In the genomic region with DNA sequence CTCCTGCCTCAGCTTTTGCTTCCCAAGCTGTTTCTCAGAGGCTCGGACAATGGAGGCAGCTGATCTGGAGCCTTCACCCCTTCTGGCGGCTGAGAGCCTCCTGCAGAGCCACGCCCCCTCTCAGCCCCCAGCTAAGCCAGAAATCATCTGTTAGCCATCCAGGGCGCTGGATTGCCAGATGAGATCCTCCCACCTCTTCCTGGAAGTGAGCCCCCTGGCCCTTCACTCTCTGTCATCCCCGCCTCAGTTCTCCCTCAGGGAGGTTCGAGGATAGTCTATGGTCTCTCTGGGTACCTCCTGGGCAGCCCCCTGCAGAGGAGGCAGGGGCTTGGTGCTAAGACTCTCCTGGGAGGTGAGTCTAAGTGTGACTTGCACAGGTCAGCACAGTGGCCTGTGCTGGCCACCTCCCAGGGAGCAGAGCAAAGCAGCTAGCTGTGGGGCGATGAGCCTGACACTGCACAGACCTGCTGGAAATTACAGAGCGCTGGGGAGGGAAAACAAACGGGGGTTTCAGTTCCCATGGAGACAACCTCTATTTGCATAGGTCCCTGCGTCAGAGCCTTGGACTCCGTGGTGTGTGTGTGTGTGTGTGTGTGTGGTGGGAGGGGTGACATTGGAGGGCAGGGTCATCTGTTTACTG, we compare ENCODE assay signal across 8 mouse cellular contexts. TPM values are rescaled to one million over a fixed set of nuclear protein-coding genes. Genes with fewer than 3 reads are reported as not detected.
A peak's percentile ranks its signal among the peaks of the same experiment; 100 is the strongest.
DNase-seq lines count a peak whose midpoint lies in the region; ATAC-seq lines count a peak whose summit lies in the region.

No protein-coding gene starts in this region.

- H3K4me2 ChIP-seq in embryonic facial prominence, embryonic 12.5 days (replicated peaks), result peak overlapping the region; percentile 42
- peak overlapping the region; percentile 58 for H3K4me2 ChIP-seq in heart, embryonic 15.5 days
- H3K4me2 ChIP-seq in liver, embryonic 11.5 days, result peak overlapping the region; percentile 49

- no peaks in the 10 kb centered on the region for H3K9me3 ChIP-seq in embryonic facial prominence, embryonic 12.5 days
- H3K9me3 ChIP-seq in heart, embryonic 15.5 days (replicated peaks), result no peaks in the 10 kb centered on the region
- no peaks in the 10 kb centered on the region for H3K9me3 ChIP-seq in liver, embryonic 11.5 days (ENCODE audit: control insufficient read depth, low read length)

- peak overlapping the region; percentile 18 for H3K4me3 ChIP-seq in embryonic facial prominence, embryonic 12.5 days
- H3K4me3 ChIP-seq in heart, embryonic 15.5 days, result peak overlapping the region; percentile 28
- no peak overlapping the region for H3K4me3 ChIP-seq in liver, embryonic 11.5 days (ENCODE audit: low read depth, low read length)

- H3K9ac ChIP-seq in embryonic facial prominence, embryonic 12.5 days, result peak overlapping the region; percentile 39; the same call in 1 of the 2 replicates
- H3K9ac ChIP-seq in heart, embryonic 15.5 days, result peak overlapping the region; percentile 12
- H3K9ac ChIP-seq in liver, embryonic 11.5 days (ENCODE audit: low read depth, low read length), result no peak overlapping the region

- 1% methylated on average over 11 of the region's 11 CpGs for WGBS in embryonic facial prominence, embryonic 12.5 days
- whole genome bisulfite sequencing in heart, embryonic 15.5 days, result 5% methylated on average over 11 of the region's 11 CpGs
- 7% methylated on average over 11 of the region's 11 CpGs for WGBS in liver, embryonic 11.5 days

- H3K27ac ChIP-seq in embryonic facial prominence, embryonic 12.5 days, result peak overlapping the region; percentile 92
- peak overlapping the region; percentile 69 for H3K27ac ChIP-seq in heart, embryonic 15.5 days
- H3K27ac ChIP-seq in liver, embryonic 11.5 days (ENCODE audit: low read depth, low read length), result peak overlapping the region; percentile 53; the same call in 1 of the 2 replicates

- peaks cover 59% of the 10 kb centered on the region for H3K4me1 ChIP-seq in embryonic facial prominence, embryonic 12.5 days
- H3K4me1 ChIP-seq in heart, embryonic 15.5 days (replicated peaks), result peaks cover 57% of the 10 kb centered on the region
- H3K4me1 ChIP-seq in liver, embryonic 11.5 days (replicated peaks; ENCODE audit: control insufficient read depth, insufficient read depth, low read length), result peaks cover 31% of the 10 kb centered on the region

- peak; percentile 42; the same call in 1 of the 2 replicates for ATAC-seq in embryonic facial prominence, embryonic 12.5 days (ENCODE audit: insufficient number of reproducible peaks, insufficient read depth, low FRiP score, low TSS enrichment)
- ATAC-seq in heart, embryonic 15.5 days (replicated peaks; ENCODE audit: insufficient number of reproducible peaks, insufficient read depth, low FRiP score, low read depth), result peak; percentile 71
- ATAC-seq in liver, embryonic 11.5 days (replicated peaks; ENCODE audit: low FRiP score), result peak; percentile 46; the same call in 1 of the 2 replicates
- peak; percentile 50 for ATAC-seq in neutrophil, adult 5-6 weeks (ENCODE audit: extremely low read depth, insufficient number of reproducible peaks, low FRiP score, poor library complexity, severe bottlenecking)

- no peaks in the 10 kb centered on the region for H3K27me3 ChIP-seq in embryonic facial prominence, embryonic 12.5 days
- H3K27me3 ChIP-seq in heart, embryonic 15.5 days, result no peaks in the 10 kb centered on the region
- peaks cover 10% of the 10 kb centered on the region for H3K27me3 ChIP-seq in liver, embryonic 11.5 days (replicated peaks; ENCODE audit: control insufficient read depth, insufficient read depth, low read length)

- peak; percentile 55 for DNase-seq in kidney, postnatal 14 days
- no peak for DNase-seq in kidney, postnatal 36 days
- no peak for DNase-seq in liver, embryonic 11.5 days (ENCODE audit: low spot score)
- DNase-seq in cerebellum, postnatal 14 days, result no peak
- no peak for DNase-seq in adrenal gland, adult 2 months

- H3K36me3 ChIP-seq in embryonic facial prominence, embryonic 12.5 days, result no peaks in the 10 kb centered on the region
- no peaks in the 10 kb centered on the region for H3K36me3 ChIP-seq in heart, embryonic 15.5 days
- no peaks in the 10 kb centered on the region for H3K36me3 ChIP-seq in liver, embryonic 11.5 days (ENCODE audit: control insufficient read depth, insufficient read depth, low read length)

RNA-seq across cellular contexts. Expression of a gene that starts 22.7 kb away (rescaled TPM):
- polyA plus RNA-seq in embryonic facial prominence, embryonic 12.5 days (2016; fragmentation: Nextera tagmentation; extraction: Ambion mirVana), result 0.81 TPM in 2 replicates
- polyA plus RNA-seq in heart, embryonic 15.5 days (2015; fragmentation: Nextera tagmentation; extraction: Ambion mirVana), result 0.34 and 0.67 TPM in 2 replicates
- 0.36 and 0.58 TPM in 2 replicates for polyA plus RNA-seq in liver, embryonic 11.5 days (2014; fragmentation: Nextera tagmentation; extraction: Ambion mirVana)
- 172 and 173 TPM in 2 replicates for total RNA-seq in neutrophil, adult 5-6 weeks (2017)
- total RNA-seq in adrenal gland, adult 2 months (2021), result under 1 TPM in 1 of 2 experiments, not detected in 1; 0.14 TPM
- polyA plus RNA-seq in adrenal gland, adult 2 months (2012; rRNA removed), result 0.50 and 0.86 TPM in 2 replicates

RNA-seq across cellular contexts. Expression of a gene that starts 43.1 kb away (rescaled TPM):
- 0.24 and 0.28 TPM in 2 replicates for polyA plus RNA-seq in embryonic facial prominence, embryonic 12.5 days (2016; fragmentation: Nextera tagmentation; extraction: Ambion mirVana)
- polyA plus RNA-seq in heart, embryonic 15.5 days (2015; fragmentation: Nextera tagmentation; extraction: Ambion mirVana), result 0.08 and 0.27 TPM in 2 replicates
- polyA plus RNA-seq in liver, embryonic 11.5 days (2014; fragmentation: Nextera tagmentation; extraction: Ambion mirVana), result 0.21 TPM in 1 of 2 replicates, not detected in the other
- total RNA-seq in neutrophil, adult 5-6 weeks (2017), result 0.12 and 0.35 TPM in 2 replicates
- under 1 TPM; 0.31 to 0.58 TPM for total RNA-seq in adrenal gland, adult 2 months (2021)
- polyA plus RNA-seq in adrenal gland, adult 2 months (2012; rRNA removed), result 0.45 and 1.5 TPM in 2 replicates
